Mouse (Mus musculus): ENCODE results near the gene Cela2a.

DNA sequence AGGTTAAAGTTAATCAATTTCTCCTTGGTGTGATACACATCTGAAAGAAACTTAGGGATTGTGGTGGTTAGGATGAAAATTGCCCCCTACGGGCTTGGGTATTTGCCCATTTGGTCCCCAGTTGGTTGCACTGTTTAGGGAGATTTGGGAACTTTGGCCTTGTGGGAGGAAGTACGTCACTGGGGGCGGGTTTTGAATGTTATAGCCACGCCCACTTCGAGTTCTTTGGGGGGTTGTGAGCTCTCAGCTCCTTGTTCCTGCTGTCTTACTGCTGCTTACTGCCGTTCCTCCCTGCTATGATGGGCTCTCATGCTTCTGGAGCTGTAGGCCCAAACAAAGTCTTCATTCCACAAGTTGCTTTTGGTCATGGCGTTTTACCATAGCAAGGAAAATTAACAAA, 5.4 kb upstream of the Cela2a start:
- no peak for TF ChIP-seq CTCF (IDR thresholded peaks at IDR 0.05; ENCODE audit: extremely low read depth, insufficient read length, insufficient replicate concordance, low read depth, low read length)
- no peak for TF ChIP-seq POLR2A (IDR thresholded peaks at IDR 0.05; ENCODE audit: low read depth, low read length)
